Mouse (Mus musculus) testis, postnatal 14 days (tissue): ENCODE data around the gene Flrt2.

Experiments used
- DNase-seq: peaks from one replicate; pipeline ENCODE4 v3.0.0; 2021; ENCODE audit warnings: low spot score

The Flrt2 gene

DNA sequence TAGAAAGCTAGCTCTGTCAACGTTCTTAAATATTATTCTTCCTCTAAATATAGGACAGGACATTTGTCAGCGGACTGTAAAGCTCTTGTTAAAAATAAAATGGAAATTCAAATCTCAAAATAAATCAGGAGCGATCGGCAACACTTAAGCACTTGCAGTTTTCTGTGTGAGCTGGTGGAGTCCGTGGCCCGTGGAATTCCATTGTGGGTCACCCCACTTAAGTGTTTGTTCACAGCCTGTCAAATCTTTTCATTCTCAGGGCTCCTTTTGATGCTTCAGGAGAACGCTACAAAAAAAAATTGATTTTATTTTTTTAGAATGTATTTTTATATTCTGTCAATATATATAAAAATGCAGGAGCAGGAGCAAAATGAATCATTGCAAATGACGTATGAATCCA lies 45.5 kb downstream of the Flrt2 start:
- DNase-seq, result no peak

DNA sequence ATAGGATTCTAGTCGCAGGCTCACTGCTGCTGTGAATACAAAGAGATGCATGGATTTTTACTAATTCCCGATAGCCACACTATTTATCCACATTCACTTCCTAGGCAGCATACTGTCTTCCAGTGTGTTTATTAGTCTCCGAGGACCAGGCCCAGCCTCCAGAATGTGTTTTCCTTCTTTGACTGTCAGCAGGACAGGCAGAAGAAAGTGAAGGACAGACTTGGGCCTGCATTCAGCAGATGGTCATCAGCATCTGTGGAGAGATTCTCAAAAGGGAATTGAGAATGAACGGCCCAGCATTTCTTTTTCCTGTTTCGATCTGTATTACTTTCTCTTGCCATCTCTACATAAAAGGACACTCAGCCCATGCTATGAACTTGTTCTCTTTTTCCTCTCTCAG lies 46.0 kb downstream of the Flrt2 start:
- no peak for DNase-seq

- DNase-seq, result no peak
Observed at GRCm38 (mm10) chr12:95738491-95739135, 46.6 kb downstream of the Flrt2 start.

GRCm38 (mm10) chr12:95739739-95740138 lies 47.7 kb downstream of the Flrt2 start:
- no peak for DNase-seq

DNA sequence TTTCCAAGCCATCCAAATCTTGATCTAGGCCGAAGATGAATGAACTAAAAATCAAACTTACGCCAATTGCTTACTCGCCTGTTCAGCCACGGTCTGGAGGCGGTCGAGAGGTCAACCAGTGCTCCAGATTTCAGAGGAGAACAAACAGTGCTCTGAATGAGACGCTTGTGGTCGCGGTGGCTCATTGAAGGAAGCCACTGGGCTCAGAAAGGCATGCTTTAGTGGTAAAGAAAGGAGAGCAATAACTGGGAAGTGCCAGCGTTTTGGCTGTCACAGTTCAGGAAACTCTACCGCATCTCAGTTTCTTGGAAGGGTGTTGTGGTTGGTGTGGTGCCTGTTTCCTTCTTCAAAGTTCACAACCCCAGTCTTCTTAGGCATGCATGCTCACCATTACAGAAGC lies 49.3 kb downstream of the Flrt2 start:
- no peak for DNase-seq

DNA sequence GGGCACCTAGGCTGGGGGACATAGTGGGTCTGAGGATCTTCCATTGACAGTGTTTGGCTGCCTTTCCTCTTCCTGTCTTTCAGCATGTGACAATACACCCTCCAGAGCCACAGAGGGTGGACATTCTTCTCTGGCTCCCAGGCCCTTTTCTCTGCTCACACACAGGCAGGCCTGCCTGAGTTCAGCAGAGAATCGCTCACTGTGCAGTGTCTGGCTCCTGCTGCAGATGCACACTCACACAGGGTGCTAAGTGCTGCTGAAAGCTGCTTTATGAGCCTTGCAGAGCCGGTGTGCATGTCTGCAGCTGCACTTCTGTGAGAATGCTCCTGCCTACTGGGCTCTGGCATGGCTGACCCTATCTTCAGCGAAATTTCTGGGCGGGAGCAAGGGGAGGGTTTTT lies 52.3 kb downstream of the Flrt2 start:
- no peak for DNase-seq

DNA sequence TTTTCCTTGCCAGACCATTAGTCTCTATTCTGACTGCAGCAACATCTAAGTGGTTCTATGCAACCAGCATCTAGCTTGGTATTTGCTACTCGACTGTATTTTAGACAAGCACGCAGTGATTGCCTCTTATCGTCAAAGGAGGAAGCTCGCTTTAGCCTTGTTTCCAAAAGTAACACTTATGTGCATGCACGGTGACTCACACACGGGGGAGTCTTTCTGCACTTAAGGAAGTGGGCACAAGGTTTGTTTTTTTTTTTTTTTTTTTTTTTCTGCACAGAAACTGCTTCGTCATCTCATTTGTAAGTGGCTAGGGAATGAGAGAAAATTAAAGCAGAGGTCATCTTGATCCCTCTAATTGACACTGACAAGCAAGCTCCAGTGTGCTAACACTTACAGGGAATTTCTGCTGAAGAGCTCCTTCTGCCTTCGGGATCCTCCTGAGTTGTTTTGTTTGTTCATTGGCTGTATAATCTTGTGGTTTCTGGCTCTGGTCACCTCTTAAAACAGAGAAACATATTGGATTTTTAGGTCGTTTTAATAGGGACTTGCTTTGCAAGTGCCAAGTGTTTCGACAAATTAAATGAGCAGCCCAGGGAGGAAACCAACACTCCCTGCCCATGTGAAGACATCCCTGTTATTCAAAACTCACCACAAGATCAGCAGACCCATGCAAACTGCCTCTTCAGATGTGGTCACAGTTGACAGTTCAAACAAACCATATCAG lies 55.0 kb downstream of the Flrt2 start:
- peak; percentile 43 for DNase-seq

GRCm38 (mm10) chr12:95748760-95749159 lies 56.7 kb downstream of the Flrt2 start:
- DNase-seq, result no peak

DNA sequence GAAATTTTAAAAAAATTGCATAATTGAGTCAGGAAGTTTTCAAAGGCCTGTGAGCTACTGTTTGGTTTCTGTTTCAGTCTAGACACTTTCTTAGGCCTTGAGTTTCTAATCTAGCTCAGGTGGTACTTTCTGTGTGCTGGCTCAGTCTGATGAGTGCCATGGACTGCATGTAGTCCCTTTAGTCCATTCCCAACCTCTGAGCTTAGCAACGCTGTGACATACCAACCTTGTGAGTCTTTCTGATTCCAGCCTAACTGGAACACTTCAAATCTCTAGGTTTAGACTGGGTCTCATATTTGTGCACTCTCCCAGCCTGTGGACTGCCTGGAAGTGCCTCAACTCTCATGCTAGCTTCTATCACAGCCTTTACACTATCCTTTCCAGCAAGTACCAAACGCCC lies 57.2 kb downstream of the Flrt2 start:
- no peak for DNase-seq

- DNase-seq, result no peak
Observed at GRCm38 (mm10) chr12:95759212-95759746, 67.3 kb downstream of the Flrt2 start.

GRCm38 (mm10) chr12:95765255-95765654 lies 73.2 kb downstream of the Flrt2 start:
- DNase-seq, result no peak

DNA sequence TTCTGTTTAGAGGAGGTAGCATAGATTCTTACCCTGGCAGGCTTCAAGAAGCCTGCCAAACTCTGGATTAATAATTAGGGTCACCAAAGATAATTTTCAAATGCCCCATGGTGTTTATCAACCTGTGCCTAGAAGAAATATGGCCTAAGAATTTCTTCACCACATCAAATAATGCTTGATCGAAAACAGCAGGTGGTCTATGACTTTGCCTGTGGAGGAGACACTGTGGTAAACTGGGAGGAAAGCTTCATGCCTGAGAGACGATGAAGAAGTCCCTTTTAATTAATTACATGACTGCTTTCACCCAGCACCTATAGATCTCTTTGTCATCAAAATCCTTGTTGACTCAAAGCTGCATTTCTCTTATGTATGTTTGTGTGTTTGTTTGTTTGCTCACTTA lies 77.0 kb downstream of the Flrt2 start:
- DNase-seq, result no peak

GRCm38 (mm10) chr12:95770251-95770650 lies 78.2 kb downstream of the Flrt2 start:
- DNase-seq, result no peak

DNA sequence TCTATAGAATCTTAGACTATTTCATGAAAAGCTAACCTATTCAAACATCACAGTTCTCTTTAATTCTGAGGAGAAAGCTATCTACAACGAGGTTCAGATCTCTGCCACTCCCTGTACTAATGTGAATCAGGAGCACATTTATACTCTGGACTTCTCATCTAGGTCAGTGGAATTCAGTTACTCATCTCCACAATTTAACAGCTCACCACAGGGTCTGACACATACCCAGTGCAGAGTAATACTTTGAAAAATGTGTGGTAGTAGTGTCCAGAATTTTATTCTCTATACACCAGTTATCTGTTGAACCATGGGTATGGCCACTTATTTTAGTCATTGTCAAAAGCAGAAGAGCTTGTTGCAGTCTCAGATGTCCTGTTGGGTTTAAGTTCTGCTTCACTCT lies 98.1 kb downstream of the Flrt2 start:
- DNase-seq, result no peak

- no peak for DNase-seq
Observed at GRCm38 (mm10) chr12:95816660-95817059, 124.6 kb downstream of the Flrt2 start.
